Mouse (Mus musculus) limb, embryonic 14.5 days (tissue): ENCODE results near the gene Rcor1. TPM values are rescaled to one million over a fixed set of nuclear protein-coding genes. Genes with fewer than 3 reads are reported as not detected.

ENCODE experiments used
- ATAC-seq: fragments of 200-750 bp; cut with Nextera tagmentation; 2 replicates; pipeline ENCODE4 v1.8.0; 2017; ENCODE audit warnings: low read depth, moderate number of reproducible peaks, moderate TSS enrichment; ENCODE audit not compliant: low FRiP score
- DNase-seq: peaks from one replicate; pipeline ENCODE4 v3.0.0-alpha.2; 2015; ENCODE audit warnings: low spot score
- H3K27ac ChIP-seq: fragments of 300-500 bp; sonication (generic); replicated peaks from 2 replicates; pipeline ENCODE4 v1.5.1; 2014; ENCODE audit warnings: low read depth, mild to moderate bottlenecking, low read length, moderate library complexity, mixed read lengths
- H3K27me3 ChIP-seq: fragments of 300-500 bp; sonication (generic); 2 replicates; pipeline ENCODE4 v1.6.1; 2014; ENCODE audit warnings: low read length, mixed read lengths; ENCODE audit not compliant: control insufficient read depth, insufficient read depth
- H3K36me3 ChIP-seq: fragments of 300-500 bp; sonication (generic); 2 replicates; pipeline ENCODE4 v1.6.1; 2014; ENCODE audit warnings: mild to moderate bottlenecking, low read length, moderate library complexity, mixed read lengths; ENCODE audit not compliant: control insufficient read depth, insufficient read depth
- H3K4me1 ChIP-seq: fragments of 300-500 bp; sonication (generic); 2 replicates; pipeline ENCODE4 v1.6.1; 2014; ENCODE audit warnings: antibody characterized with exemption, low read length, mixed read lengths; ENCODE audit not compliant: control insufficient read depth, insufficient read depth
- H3K4me2 ChIP-seq: fragments of 300-500 bp; sonication (generic); replicated peaks from 2 replicates; pipeline ENCODE4 v1.6.1; 2014; ENCODE audit warnings: low read depth, mild to moderate bottlenecking, low read length, moderate library complexity; ENCODE audit not compliant: severe bottlenecking
- H3K4me3 ChIP-seq: fragments of 300-500 bp; sonication (generic); replicated peaks from 2 replicates; pipeline ENCODE4 v1.5.1; 2014; ENCODE audit warnings: low read length
- H3K9ac ChIP-seq: fragments of 300-500 bp; sonication (generic); 2 replicates; pipeline ENCODE4 v1.6.1; 2014; ENCODE audit warnings: mild to moderate bottlenecking, low read depth, low read length, moderate library complexity; ENCODE audit not compliant: severe bottlenecking
- H3K9me3 ChIP-seq: fragments of 300-500 bp; sonication (generic); 2 replicates; pipeline ENCODE4 v1.6.1; 2016; ENCODE audit warnings: low read length; ENCODE audit not compliant: control insufficient read depth
- POLR2A ChIP-seq: fragments of 200-500 bp; IDR thresholded peaks from 2 replicates; pipeline ENCODE4 v1.8.0; 2012; ENCODE audit warnings: inconsistent platforms, mild to moderate bottlenecking, moderate library complexity, borderline replicate concordance; ENCODE audit not compliant: insufficient read depth, insufficient read length; ENCODE audit errors: extremely low read depth
- WGBS: fragments of 180-500 bp; shearing (Covaris S2); extraction: QIAGEN DNeasy Blood & Tissue Kit; methylation state at CpG from one replicate; pipeline ENCODE4 v1.1.7; 2014; 5-methylcytosine and 5-hydroxymethylcytosine counted together
- polyA plus RNA-seq, 2 experiments: library from polyadenylated mRNA; depleted of rRNA in 1 of 2; stranded (reverse) in 1 of 2; unstranded in 1 of 2; fragments of >200 nt; fragmentation: Nextera tagmentation in 1 of 2; extraction: Ambion mirVana in 1 of 2; gene quantifications; 2 replicates each; pipeline versions ENCODE4 v1.2.1 to v1.2.3; 2012 to 2014

Rcor1 gene
- polyA plus RNA-seq (2012; rRNA removed) (29.4 and 30.2 TPM in 2 replicates), polyA plus RNA-seq (2014; fragmentation: Nextera tagmentation; extraction: Ambion mirVana) (17.7 and 20.6 TPM in 2 replicates)

DNA sequence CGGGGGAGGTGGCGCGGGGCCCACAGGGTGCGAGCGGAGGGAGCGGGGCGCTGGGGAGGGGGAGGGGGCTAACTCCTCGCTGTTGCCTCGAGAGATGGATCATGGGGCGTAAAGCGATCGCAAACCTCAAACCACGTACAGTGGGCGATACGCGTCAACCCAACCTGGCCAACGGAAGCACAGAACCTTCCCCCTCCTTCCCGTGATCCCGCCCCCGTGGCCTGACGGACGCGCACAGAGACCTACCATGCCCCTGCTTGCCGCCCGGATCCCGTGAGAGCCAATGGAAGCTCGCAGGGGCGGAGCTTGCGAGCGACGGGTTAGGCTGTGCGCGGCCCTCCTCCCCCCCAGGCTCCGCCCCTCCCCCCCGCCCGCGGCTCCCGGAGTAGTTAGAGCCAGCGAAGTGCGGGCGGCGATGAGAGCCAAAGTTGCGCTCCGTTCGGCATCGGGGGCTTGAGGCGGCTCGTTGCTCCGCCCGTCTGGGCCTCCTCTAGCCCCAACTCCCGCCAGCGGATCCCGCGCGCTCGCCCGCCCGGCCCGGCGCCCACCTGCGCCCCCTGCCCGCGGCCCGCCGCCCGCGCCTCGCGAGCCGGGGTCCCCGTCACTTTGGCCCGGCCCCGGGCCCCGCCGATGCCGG, at the start of gene Rcor1:
Rcor1 (plus strand) TSS at position 376 of the 637 bp plus-strand sequence.
- Histone ChIP-seq H3K9me3 (no peaks in the 10 kb centered on the region), H3K4me2 (peak within 1 kb of the TSS; percentile 87), H3K4me3 (peak within 1 kb of the TSS; percentile 94), H3K36me3 (peaks cover 9% of the 10 kb centered on the region; the same call in 1 of the 2 replicates), H3K9ac (peak within 1 kb of the TSS; percentile 97), H3K27me3 (no peaks in the 10 kb centered on the region), H3K4me1 (peaks cover 18% of the 10 kb centered on the region; the same call in 1 of the 2 replicates), H3K27ac (peak within 1 kb of the TSS; percentile 98)
- 1% methylated on average over 20 of the region's 76 CpGs for WGBS
- DNase-seq: peak; percentile 98
- ATAC-seq: peak; percentile 96
- TF ChIP-seq POLR2A: peak; percentile 72; the same call in 1 of the 2 replicates

DNA sequence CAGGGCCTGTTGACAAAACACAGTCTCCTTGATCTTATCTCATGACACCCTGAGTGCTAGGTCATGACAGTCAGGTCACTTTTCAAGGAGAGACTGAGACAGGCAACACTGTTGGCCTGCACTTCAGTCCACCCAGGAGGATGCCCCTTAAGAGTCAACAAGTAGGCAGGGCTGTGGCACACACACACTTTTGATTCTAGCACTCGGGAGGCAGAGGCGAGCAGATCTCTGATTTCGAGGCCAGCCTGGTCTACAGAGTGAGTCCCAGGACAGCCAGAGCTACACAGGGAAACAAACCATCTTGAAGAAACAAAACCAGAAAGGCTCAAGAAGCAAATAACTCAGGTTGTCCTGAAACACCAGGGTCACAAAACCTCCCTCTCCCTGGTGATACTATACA, 49.7 kb upstream of the Rcor1 start:
- Histone ChIP-seq H3K9ac (no peak overlapping the region), H3K27me3 (no peaks in the 10 kb centered on the region), H3K9me3 (no peaks in the 10 kb centered on the region), H3K4me2 (no peak overlapping the region), H3K27ac (no peak overlapping the region), H3K4me1 (no peaks in the 10 kb centered on the region; the same call in 1 of the 2 replicates), H3K4me3 (no peak overlapping the region), H3K36me3 (no peaks in the 10 kb centered on the region)
- DNase-seq: no peak
- no peak for ATAC-seq
- 79% methylated on average over 3 of the region's 3 CpGs for WGBS
- TF ChIP-seq POLR2A: no peak

GRCm38 (mm10) chr12:110990500-110990899, 48.7 kb upstream of the Rcor1 start:
- no peak for ATAC-seq
- no peak for TF ChIP-seq POLR2A
- Histone ChIP-seq H3K4me1 (no peaks in the 10 kb centered on the region; the same call in 1 of the 2 replicates), H3K36me3 (no peaks in the 10 kb centered on the region), H3K27me3 (no peaks in the 10 kb centered on the region), H3K4me3 (no peak overlapping the region), H3K9ac (no peak overlapping the region), H3K4me2 (no peak overlapping the region), H3K27ac (no peak overlapping the region), H3K9me3 (no peaks in the 10 kb centered on the region)
- no peak for DNase-seq
- WGBS: 93% methylated on average over 7 of the region's 7 CpGs

GRCm38 (mm10) chr12:110991361-110992127, 47.6 kb upstream of the Rcor1 start:
- H3K4me2 ChIP-seq: peak overlapping the region; percentile 64
- peak overlapping the region; percentile 65 for H3K9ac ChIP-seq
- H3K27ac ChIP-seq: peak overlapping the region; percentile 61
- no peaks in the 10 kb centered on the region for H3K36me3 ChIP-seq
- 9% methylated on average over 23 of the region's 23 CpGs for WGBS
- DNase-seq: peak; percentile 78
- peak overlapping the region; percentile 51 for H3K4me3 ChIP-seq
- H3K4me1 ChIP-seq: no peaks in the 10 kb centered on the region; the same call in 1 of the 2 replicates
- H3K27me3 ChIP-seq: no peaks in the 10 kb centered on the region
- TF ChIP-seq POLR2A: no peak
- H3K9me3 ChIP-seq: no peaks in the 10 kb centered on the region
- ATAC-seq: peak; percentile 68

GRCm38 (mm10) chr12:110992128-110992553, 47.0 kb upstream of the Rcor1 start:
- Histone ChIP-seq H3K4me1 (no peaks in the 10 kb centered on the region; the same call in 1 of the 2 replicates), H3K27me3 (no peaks in the 10 kb centered on the region), H3K4me3 (peak overlapping the region; percentile 51), H3K36me3 (no peaks in the 10 kb centered on the region), H3K9me3 (no peaks in the 10 kb centered on the region), H3K27ac (peak overlapping the region; percentile 61), H3K9ac (peak overlapping the region; percentile 65), H3K4me2 (peak overlapping the region; percentile 64)
- no peak for TF ChIP-seq POLR2A
- WGBS: 2% methylated on average over 23 of the region's 24 CpGs
- ATAC-seq (peak; percentile 91), DNase-seq (peak; percentile 88)
